Mouse (Mus musculus): ENCODE measurements at regions not wholly inside any gene's neighbourhood (a gene's known extent, or its start where the extent isn't known, plus 50 kb on each side); places are given as distances from the start of the nearest gene placed in this dataset.

DNA sequence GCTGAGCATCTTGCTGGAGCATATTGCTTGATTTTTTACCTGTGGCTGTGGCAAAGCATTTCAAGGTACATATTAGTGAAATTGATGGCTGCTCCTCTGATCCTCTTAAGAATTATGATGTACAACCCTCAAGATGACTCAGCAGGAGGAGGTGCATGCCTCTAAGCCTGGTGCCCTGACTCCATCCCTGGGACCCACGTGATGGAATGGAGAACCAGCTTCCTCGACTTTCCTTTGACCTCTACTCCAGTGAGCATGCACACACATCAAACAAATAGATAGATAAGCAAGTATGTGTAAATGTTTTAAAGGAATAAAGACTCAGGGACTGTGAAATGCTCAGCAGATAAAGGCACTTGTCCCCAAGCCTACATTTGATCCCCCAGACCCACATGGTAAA, 156.3 kb downstream of the Tmem17 start:
- ATAC-seq (ENCODE audit: extremely low read depth, insufficient number of reproducible peaks, low FRiP score, low TSS enrichment), result no peak
- H3K9ac ChIP-seq, result no peak overlapping the region
- no peaks in the 10 kb centered on the region for H3K9me3 ChIP-seq
- WGBS, result 24% methylated on average over 2 of the region's 2 CpGs
- no peaks in the 10 kb centered on the region for H3K27me3 ChIP-seq (replicated peaks)
- H3K4me3 ChIP-seq, result no peak overlapping the region
- no peak overlapping the region for H3K4me2 ChIP-seq
- no peaks in the 10 kb centered on the region for H3K4me1 ChIP-seq
- H3K27ac ChIP-seq (replicated peaks), result no peak overlapping the region
- no peaks in the 10 kb centered on the region for H3K36me3 ChIP-seq

DNA sequence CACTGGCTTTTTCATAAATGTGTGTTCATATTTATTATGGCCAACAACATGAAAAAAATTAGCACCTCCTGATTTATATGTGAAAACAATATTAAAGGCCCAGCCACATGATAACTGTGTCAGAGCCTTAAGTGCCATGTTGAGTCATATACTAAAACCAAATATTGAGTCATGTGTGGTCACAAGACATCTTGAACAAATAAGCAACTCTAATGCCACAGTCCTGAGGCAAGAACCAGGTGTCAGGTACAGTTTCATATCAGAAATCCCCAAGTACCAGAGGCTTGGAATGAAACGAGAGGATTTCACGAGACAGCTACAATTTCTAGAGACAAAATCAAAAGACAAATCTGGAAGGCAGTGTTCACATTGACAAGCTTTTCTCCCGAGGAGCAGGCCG, 157.4 kb downstream of the Tmem17 start:
- Histone ChIP-seq H3K4me1 (no peaks in the 10 kb centered on the region), H3K27me3 (replicated peaks) (no peaks in the 10 kb centered on the region), H3K9me3 (no peaks in the 10 kb centered on the region), H3K27ac (replicated peaks) (no peak overlapping the region), H3K9ac (no peak overlapping the region), H3K4me3 (no peak overlapping the region), H3K36me3 (no peaks in the 10 kb centered on the region), H3K4me2 (no peak overlapping the region)
- WGBS, result 75% methylated on average over 4 of the region's 4 CpGs
- no peak for ATAC-seq (ENCODE audit: extremely low read depth, insufficient number of reproducible peaks, low FRiP score, low TSS enrichment)

DNA sequence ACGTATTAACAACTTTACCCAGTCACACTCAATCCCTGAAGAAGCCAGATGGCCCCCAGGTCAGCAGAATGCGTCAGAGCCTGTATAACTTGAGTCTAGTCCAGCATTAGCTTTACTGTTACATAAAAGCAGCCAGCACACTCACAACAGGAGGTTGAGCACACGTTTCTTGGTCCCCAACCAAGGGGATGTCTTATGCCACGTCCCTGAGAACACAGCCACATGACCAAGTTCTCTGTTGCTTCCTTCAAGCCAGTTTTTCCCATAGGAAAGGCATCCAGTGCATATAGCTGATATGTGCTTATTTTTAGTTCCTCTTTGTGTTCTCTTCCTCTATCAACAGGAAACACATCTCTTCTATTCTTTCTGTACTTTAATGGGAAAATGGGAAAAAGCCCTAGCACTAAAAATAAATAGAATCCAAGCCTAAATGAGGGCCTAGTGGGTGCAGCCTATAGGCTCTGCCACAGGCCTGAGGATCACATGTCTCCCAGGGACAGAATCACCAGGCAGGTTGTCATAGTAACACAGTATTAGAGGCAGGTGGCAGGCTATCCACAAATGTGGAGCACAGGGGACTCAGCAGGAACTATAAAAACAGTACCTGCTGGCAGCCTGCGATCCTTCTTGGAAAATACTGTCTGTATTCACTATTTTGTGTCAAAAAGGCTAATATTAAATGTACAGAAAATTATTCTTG, 160.1 kb downstream of the Tmem17 start:
- no peaks in the 10 kb centered on the region for H3K36me3 ChIP-seq
- 45% methylated on average over 5 of the region's 5 CpGs for WGBS
- peak overlapping the region; percentile 0; the same call in 1 of the 2 replicates for H3K27ac ChIP-seq (replicated peaks)
- ATAC-seq (ENCODE audit: extremely low read depth, insufficient number of reproducible peaks, low FRiP score, low TSS enrichment), result no peak
- no peaks in the 10 kb centered on the region for H3K9me3 ChIP-seq
- peaks cover 9% of the 10 kb centered on the region; the same call in 1 of the 2 replicates for H3K4me1 ChIP-seq
- H3K4me3 ChIP-seq, result no peak overlapping the region
- no peak overlapping the region for H3K4me2 ChIP-seq
- no peaks in the 10 kb centered on the region for H3K27me3 ChIP-seq (replicated peaks)
- H3K9ac ChIP-seq, result no peak overlapping the region

DNA sequence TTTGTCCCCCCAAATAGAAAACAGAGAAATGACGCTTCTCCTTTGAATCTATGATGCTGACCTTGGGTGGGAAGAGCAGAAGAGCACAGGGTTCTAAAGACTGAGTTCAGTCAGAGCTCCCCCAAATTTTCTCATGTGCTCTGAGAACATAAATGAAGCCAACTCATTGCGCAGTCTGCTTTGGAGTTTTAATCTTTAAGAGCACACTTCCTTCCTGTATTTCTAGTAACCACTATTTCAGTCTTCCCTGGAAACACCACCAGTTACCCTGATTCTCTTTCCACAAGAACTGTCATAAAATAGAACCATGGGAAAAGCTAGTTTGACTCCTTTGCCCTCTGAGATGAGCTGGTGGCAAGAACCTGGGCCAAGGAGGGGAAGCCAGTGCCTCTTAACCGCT, 163.2 kb downstream of the Tmem17 start:
- Histone ChIP-seq H3K27me3 (replicated peaks) (no peaks in the 10 kb centered on the region), H3K9me3 (no peaks in the 10 kb centered on the region), H3K4me3 (no peak overlapping the region), H3K4me2 (no peak overlapping the region), H3K4me1 (peaks cover 9% of the 10 kb centered on the region; the same call in 1 of the 2 replicates), H3K27ac (replicated peaks) (no peak overlapping the region), H3K36me3 (no peaks in the 10 kb centered on the region), H3K9ac (no peak overlapping the region)
- 55% methylated on average over 3 of the region's 3 CpGs for WGBS
- no peak for ATAC-seq (ENCODE audit: extremely low read depth, insufficient number of reproducible peaks, low FRiP score, low TSS enrichment)

DNA sequence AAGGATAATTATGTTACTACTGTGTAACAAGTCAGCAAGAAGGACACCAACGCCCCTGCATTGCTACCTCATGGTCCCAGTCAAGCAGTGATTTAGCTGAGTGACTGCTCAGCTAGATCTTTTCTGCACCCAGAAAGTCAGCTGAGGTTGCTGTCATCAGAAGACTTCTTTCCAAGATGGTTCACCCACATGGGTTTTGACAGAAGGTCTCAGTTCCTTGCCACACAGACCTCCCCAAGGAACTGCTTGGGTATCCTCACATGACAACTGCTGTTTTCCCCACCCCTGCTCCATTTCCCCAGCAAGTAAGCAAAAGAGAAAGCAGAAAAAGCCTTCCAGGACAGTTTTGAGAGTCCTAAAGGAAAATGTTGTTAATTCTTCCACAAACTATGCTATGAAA, 163.9 kb downstream of the Tmem17 start:
- Histone ChIP-seq H3K4me2 (no peak overlapping the region), H3K27me3 (replicated peaks) (no peaks in the 10 kb centered on the region), H3K9me3 (no peaks in the 10 kb centered on the region), H3K4me1 (peaks cover 9% of the 10 kb centered on the region; the same call in 1 of the 2 replicates), H3K9ac (no peak overlapping the region), H3K4me3 (no peak overlapping the region), H3K36me3 (no peaks in the 10 kb centered on the region), H3K27ac (replicated peaks) (no peak overlapping the region)
- ATAC-seq (ENCODE audit: extremely low read depth, insufficient number of reproducible peaks, low FRiP score, low TSS enrichment), result no peak
- 80% methylated on average over 1 of the region's 1 CpGs for WGBS

DNA sequence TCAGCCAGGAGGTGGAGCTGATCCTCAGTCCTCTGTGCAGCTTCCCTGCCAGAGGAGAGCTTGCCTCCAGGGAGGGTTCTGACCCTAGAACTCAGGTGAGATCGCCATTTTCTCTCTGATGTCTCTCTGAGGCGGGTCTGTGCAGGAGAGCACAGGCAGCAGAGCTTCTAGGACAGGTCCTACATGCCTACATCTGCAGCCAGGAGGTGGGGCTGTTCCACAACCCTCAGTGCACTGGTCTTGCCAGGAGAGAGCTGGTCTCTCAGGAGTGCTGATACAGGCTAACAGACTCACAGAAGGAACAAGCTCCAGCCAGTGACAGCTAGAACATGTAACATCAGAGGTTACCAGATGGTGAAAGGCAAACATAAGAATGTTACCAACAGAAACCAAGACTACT, 165.4 kb downstream of the Tmem17 start:
- no peak overlapping the region for H3K27ac ChIP-seq (replicated peaks)
- no peak for ATAC-seq (ENCODE audit: extremely low read depth, insufficient number of reproducible peaks, low FRiP score, low TSS enrichment)
- WGBS, result 25% methylated on average over 2 of the region's 2 CpGs
- H3K4me3 ChIP-seq, result no peak overlapping the region
- no peak overlapping the region for H3K9ac ChIP-seq
- H3K9me3 ChIP-seq, result no peaks in the 10 kb centered on the region
- no peaks in the 10 kb centered on the region for H3K36me3 ChIP-seq
- H3K4me2 ChIP-seq, result no peak overlapping the region
- no peaks in the 10 kb centered on the region for H3K27me3 ChIP-seq (replicated peaks)
- peaks cover 9% of the 10 kb centered on the region; the same call in 1 of the 2 replicates for H3K4me1 ChIP-seq

DNA sequence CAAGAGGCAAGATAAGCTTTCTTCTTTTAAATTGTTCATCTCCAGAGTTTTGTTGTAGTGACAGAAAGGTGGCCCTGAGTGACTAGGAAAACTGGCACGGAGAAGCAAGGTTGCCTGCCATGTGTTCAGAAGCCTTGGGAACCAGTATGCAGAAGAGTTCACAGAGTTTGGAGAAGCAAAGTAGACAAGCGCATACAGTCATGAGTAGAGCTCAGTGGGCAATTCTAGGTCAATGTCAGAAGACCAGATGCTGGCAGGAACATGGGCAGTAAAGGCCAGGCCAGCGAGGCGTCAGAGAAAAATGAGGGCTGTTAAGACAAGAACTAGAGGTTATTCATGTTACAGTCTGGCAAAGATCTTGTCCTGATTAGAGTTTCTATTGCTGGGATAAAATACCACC, 172.7 kb downstream of the Tmem17 start:
- no peak overlapping the region for H3K4me3 ChIP-seq
- WGBS, result 82% methylated on average over 4 of the region's 4 CpGs
- no peaks in the 10 kb centered on the region for H3K27me3 ChIP-seq (replicated peaks)
- no peaks in the 10 kb centered on the region for H3K36me3 ChIP-seq
- H3K9me3 ChIP-seq, result no peaks in the 10 kb centered on the region
- ATAC-seq (ENCODE audit: extremely low read depth, insufficient number of reproducible peaks, low FRiP score, low TSS enrichment), result no peak
- H3K4me1 ChIP-seq, result no peaks in the 10 kb centered on the region
- H3K9ac ChIP-seq, result no peak overlapping the region
- H3K4me2 ChIP-seq, result no peak overlapping the region
- H3K27ac ChIP-seq (replicated peaks), result no peak overlapping the region

DNA sequence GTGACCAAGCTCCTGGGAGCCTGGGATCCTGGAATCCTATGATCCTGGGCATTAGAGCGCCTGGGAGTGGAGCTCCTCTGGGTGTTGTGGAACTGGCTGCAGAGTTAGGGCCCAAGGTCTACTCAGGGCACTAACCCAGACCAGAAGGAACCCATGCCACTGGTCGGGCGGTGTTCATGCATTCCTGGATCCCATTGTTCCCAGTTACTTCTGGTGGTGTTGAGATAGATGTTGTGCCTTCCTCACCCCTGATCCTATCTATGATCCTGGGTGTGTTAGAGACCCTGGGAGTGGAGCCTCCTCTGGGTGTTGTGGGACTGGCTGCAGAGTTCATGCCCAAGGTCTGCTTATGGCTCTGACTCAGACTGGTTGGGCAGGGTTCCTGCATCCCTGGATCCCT, 169.9 kb downstream of the B3gnt2 start:
- no peaks in the 10 kb centered on the region for H3K36me3 ChIP-seq
- H3K27ac ChIP-seq (replicated peaks), result no peak overlapping the region
- H3K9ac ChIP-seq, result no peak overlapping the region
- H3K4me1 ChIP-seq, result peaks cover 7% of the 10 kb centered on the region
- WGBS, result 85% methylated on average over 3 of the region's 3 CpGs
- H3K4me3 ChIP-seq, result no peak overlapping the region
- H3K9me3 ChIP-seq, result no peaks in the 10 kb centered on the region
- no peaks in the 10 kb centered on the region for H3K27me3 ChIP-seq (replicated peaks)
- ATAC-seq (ENCODE audit: extremely low read depth, insufficient number of reproducible peaks, low FRiP score, low TSS enrichment), result no peak
- no peak overlapping the region for H3K4me2 ChIP-seq

DNA sequence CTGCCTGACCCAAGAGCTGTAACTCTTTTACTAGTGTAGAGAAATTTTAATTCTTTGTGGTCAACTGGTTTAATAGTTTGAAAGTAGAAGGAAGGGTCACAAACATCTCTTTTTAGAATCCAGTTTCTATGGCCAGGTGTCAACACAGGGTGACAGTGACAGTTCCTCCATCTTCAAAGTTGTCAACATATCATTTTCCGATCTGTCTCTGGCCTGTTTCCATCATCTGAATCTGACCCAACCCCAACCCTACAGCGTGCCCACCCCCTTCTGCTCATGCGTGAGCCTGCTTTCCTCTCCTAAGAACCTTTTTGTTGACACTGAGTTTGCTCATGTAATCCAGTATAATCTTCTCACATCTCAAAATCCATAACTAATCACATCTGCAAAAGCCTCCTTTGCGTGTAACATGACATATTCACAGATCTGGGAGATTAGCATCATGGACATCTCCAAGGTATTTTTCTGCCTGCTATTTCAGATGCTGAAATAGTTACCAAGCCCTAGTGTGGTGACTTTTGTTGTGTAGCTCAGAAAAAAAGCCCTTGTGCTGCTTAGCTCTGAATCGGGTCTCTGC, 168.4 kb downstream of the B3gnt2 start:
- H3K27me3 ChIP-seq (replicated peaks), result no peaks in the 10 kb centered on the region
- H3K4me2 ChIP-seq, result no peak overlapping the region
- H3K9ac ChIP-seq, result no peak overlapping the region
- H3K36me3 ChIP-seq, result no peaks in the 10 kb centered on the region
- no peak overlapping the region for H3K27ac ChIP-seq (replicated peaks)
- peaks cover 7% of the 10 kb centered on the region for H3K4me1 ChIP-seq
- H3K9me3 ChIP-seq, result no peaks in the 10 kb centered on the region
- ATAC-seq (ENCODE audit: extremely low read depth, insufficient number of reproducible peaks, low FRiP score, low TSS enrichment), result no peak
- 80% methylated on average over 5 of the region's 5 CpGs for WGBS
- H3K4me3 ChIP-seq, result no peak overlapping the region

DNA sequence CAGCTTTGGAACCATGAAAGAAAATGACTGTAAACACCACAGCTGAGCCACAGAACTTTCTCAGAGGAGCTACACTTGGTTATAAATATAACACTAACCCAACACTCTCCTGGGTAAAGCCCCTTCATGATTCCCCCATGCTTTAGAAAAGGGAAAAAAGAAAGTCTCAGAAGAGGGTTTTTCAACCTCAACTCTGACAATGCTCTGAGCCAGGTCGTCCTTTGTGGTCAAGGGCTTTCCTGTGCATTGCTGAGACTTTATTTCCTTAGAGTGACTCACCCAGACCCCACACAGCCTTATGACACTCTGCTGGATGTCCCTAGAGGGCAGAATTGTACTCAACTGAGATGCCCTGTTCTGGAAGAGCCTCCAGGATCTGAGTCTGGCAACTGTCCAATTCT, 167.8 kb downstream of the B3gnt2 start:
- Histone ChIP-seq H3K9me3 (no peaks in the 10 kb centered on the region), H3K4me2 (no peak overlapping the region), H3K36me3 (no peaks in the 10 kb centered on the region), H3K4me1 (peaks cover 7% of the 10 kb centered on the region), H3K4me3 (no peak overlapping the region), H3K27ac (replicated peaks) (no peak overlapping the region), H3K9ac (no peak overlapping the region), H3K27me3 (replicated peaks) (no peaks in the 10 kb centered on the region)
- 17% methylated on average over 1 of the region's 1 CpGs for WGBS
- no peak for ATAC-seq (ENCODE audit: extremely low read depth, insufficient number of reproducible peaks, low FRiP score, low TSS enrichment)

DNA sequence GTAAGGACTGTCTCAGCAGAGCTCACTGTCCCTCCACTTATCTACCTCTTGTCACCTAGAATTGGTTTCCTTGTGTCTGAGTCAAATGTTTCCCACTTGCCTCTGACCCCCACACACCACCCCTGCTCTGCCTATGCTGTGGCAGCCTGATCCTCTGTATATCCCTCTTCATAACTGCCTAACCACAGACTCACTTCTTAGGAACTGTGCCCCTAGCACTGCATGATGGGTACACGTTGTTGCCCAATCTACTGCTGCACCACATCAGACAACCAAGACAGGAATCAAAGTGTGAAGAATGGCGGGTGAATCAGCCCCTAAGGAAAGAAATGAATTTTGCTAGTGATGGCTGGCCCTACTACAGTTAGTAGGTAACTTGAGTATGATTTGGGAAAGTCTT, 167.4 kb downstream of the B3gnt2 start:
- no peak for ATAC-seq (ENCODE audit: extremely low read depth, insufficient number of reproducible peaks, low FRiP score, low TSS enrichment)
- no peaks in the 10 kb centered on the region for H3K9me3 ChIP-seq
- no peak overlapping the region for H3K4me3 ChIP-seq
- 77% methylated on average over 2 of the region's 2 CpGs for WGBS
- no peak overlapping the region for H3K4me2 ChIP-seq
- H3K36me3 ChIP-seq, result no peaks in the 10 kb centered on the region
- H3K9ac ChIP-seq, result no peak overlapping the region
- H3K4me1 ChIP-seq, result peaks cover 7% of the 10 kb centered on the region
- no peak overlapping the region for H3K27ac ChIP-seq (replicated peaks)
- no peaks in the 10 kb centered on the region for H3K27me3 ChIP-seq (replicated peaks)

DNA sequence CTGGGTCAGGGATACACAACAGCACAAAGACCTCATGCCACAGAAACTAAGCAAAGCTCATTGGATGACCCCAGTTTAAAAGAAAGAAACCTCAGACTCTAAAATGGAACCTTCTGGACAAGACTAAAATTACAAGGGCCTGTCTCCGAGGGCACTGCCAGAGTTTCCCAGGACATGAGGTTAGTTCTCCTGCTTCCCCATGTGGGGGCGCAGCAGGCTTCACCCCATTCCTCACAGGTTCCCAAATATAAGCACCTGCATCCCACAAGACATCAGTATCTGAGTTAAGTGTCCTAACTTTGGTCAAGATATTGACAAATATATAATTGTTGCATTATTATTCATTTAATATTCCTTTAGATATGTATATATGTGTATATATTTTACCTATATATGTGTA, 166.8 kb downstream of the B3gnt2 start:
- H3K27ac ChIP-seq (replicated peaks), result no peak overlapping the region
- H3K4me2 ChIP-seq, result no peak overlapping the region
- H3K4me3 ChIP-seq, result no peak overlapping the region
- no peak overlapping the region for H3K9ac ChIP-seq
- 70% methylated on average over 2 of the region's 2 CpGs for WGBS
- H3K4me1 ChIP-seq, result peaks cover 7% of the 10 kb centered on the region
- no peaks in the 10 kb centered on the region for H3K36me3 ChIP-seq
- no peak for ATAC-seq (ENCODE audit: extremely low read depth, insufficient number of reproducible peaks, low FRiP score, low TSS enrichment)
- H3K27me3 ChIP-seq (replicated peaks), result no peaks in the 10 kb centered on the region
- H3K9me3 ChIP-seq, result no peaks in the 10 kb centered on the region

Data from heart, embryonic 13.5 days (tissue).